Mouse (Mus musculus): ENCODE results near the gene Spg7.

GRCm38 (mm10) chr8:123122670-123123069 lies 59.9 kb downstream of the Spg7 start:
- TF ChIP-seq MAX (IDR thresholded peaks at IDR 0.05; ENCODE audit: low read length): no peak
- no peak for TF ChIP-seq CTCF (conservative IDR thresholded peaks at IDR 0.05 in 1 of 2, IDR thresholded peaks at IDR 0.05 in 1 of 2; ENCODE audit: low read depth in 2 of 2, low read length in 2 of 2)
- TF ChIP-seq HCFC1 (IDR thresholded peaks at IDR 0.05; ENCODE audit: low read depth, low read length): no peak
- TF ChIP-seq USF1 (IDR thresholded peaks at IDR 0.05; ENCODE audit: low read depth, low read length): no peak
- no peak for TF ChIP-seq POLR2A (IDR thresholded peaks at IDR 0.05; ENCODE audit: low read depth, low read length)
- no peak for TF ChIP-seq USF2 (conservative IDR thresholded peaks at IDR 0.05; ENCODE audit: low read depth, low read length)
- no peak for TF ChIP-seq IRF4 (IDR thresholded peaks at IDR 0.05; ENCODE audit: low read depth, low read length)
- no peak for TF ChIP-seq ZMIZ1 (IDR thresholded peaks at IDR 0.05; ENCODE audit: low read depth, low read length)
- no peak for TF ChIP-seq RCOR1 (conservative IDR thresholded peaks at IDR 0.05; ENCODE audit: low read depth, low read length)

All from CH12.LX (cell line).